Mouse (Mus musculus): Measurements from ENCODE around the gene Tpm4. TPM values are rescaled to one million over a fixed set of nuclear protein-coding genes. Genes with fewer than 3 reads are reported as not detected.

Tpm4 gene
- polyA plus RNA-seq, 1 experiment = 4.6 TPM

- Histone ChIP-seq H3K4me3 (ENCODE audit: control insufficient read depth, low read depth, low read length) (no peak overlapping the region), H3K27me3 (ENCODE audit: control insufficient read depth, insufficient read depth, low read length) (no peaks in the 10 kb centered on the region), H3K4me1 (ENCODE audit: control insufficient read depth, insufficient read depth, low read length) (no peaks in the 10 kb centered on the region), H3K27ac (ENCODE audit: control insufficient read depth, insufficient read depth, low read depth, low read length) (no peak overlapping the region), H3K36me3 (ENCODE audit: control insufficient read depth, insufficient read depth, low read length) (no peaks in the 10 kb centered on the region)
- TF ChIP-seq POLR2A (IDR thresholded peaks at IDR 0.05; ENCODE audit: control insufficient read depth, low read depth, low read length) = no peak
- no peak for TF ChIP-seq CTCF (IDR thresholded peaks at IDR 0.05; ENCODE audit: control insufficient read depth, insufficient read depth, insufficient replicate concordance, low read depth, low read length)
Measured at GRCm38 (mm10) chr8:72153382-72153781, 18.6 kb downstream of the Tpm4 start.

- Histone ChIP-seq H3K27ac (ENCODE audit: control insufficient read depth, insufficient read depth, low read depth, low read length) (no peak overlapping the region), H3K4me3 (ENCODE audit: control insufficient read depth, low read depth, low read length) (no peak overlapping the region), H3K4me1 (ENCODE audit: control insufficient read depth, insufficient read depth, low read length) (peaks cover 12% of the 10 kb centered on the region), H3K36me3 (ENCODE audit: control insufficient read depth, insufficient read depth, low read length) (no peaks in the 10 kb centered on the region), H3K27me3 (ENCODE audit: control insufficient read depth, insufficient read depth, low read length) (no peaks in the 10 kb centered on the region)
- TF ChIP-seq POLR2A (IDR thresholded peaks at IDR 0.05; ENCODE audit: control insufficient read depth, low read depth, low read length) = no peak
- no peak for TF ChIP-seq CTCF (IDR thresholded peaks at IDR 0.05; ENCODE audit: control insufficient read depth, insufficient read depth, insufficient replicate concordance, low read depth, low read length)
Measured at GRCm38 (mm10) chr8:72158096-72158495, 23.3 kb downstream of the Tpm4 start.

GRCm38 (mm10) chr8:72158726-72159125, 24.0 kb downstream of the Tpm4 start:
- no peaks in the 10 kb centered on the region for H3K27me3 ChIP-seq (ENCODE audit: control insufficient read depth, insufficient read depth, low read length)
- H3K4me1 ChIP-seq (ENCODE audit: control insufficient read depth, insufficient read depth, low read length) = peaks cover 12% of the 10 kb centered on the region
- H3K36me3 ChIP-seq (ENCODE audit: control insufficient read depth, insufficient read depth, low read length) = no peaks in the 10 kb centered on the region
- no peak overlapping the region for H3K4me3 ChIP-seq (ENCODE audit: control insufficient read depth, low read depth, low read length)
- no peak overlapping the region for H3K27ac ChIP-seq (ENCODE audit: control insufficient read depth, insufficient read depth, low read depth, low read length)
- no peak for TF ChIP-seq CTCF (IDR thresholded peaks at IDR 0.05; ENCODE audit: control insufficient read depth, insufficient read depth, insufficient replicate concordance, low read depth, low read length)
- TF ChIP-seq POLR2A (IDR thresholded peaks at IDR 0.05; ENCODE audit: control insufficient read depth, low read depth, low read length) = no peak

GRCm38 (mm10) chr8:72160007-72160406, 25.2 kb downstream of the Tpm4 start:
- Histone ChIP-seq H3K4me3 (ENCODE audit: control insufficient read depth, low read depth, low read length) (peak overlapping the region; percentile 100; the same call in 1 of the 2 replicates), H3K4me1 (ENCODE audit: control insufficient read depth, insufficient read depth, low read length) (peaks cover 12% of the 10 kb centered on the region), H3K27ac (ENCODE audit: control insufficient read depth, insufficient read depth, low read depth, low read length) (peak overlapping the region; percentile 82; the same call in 1 of the 2 replicates), H3K36me3 (ENCODE audit: control insufficient read depth, insufficient read depth, low read length) (no peaks in the 10 kb centered on the region), H3K27me3 (ENCODE audit: control insufficient read depth, insufficient read depth, low read length) (no peaks in the 10 kb centered on the region)
- TF ChIP-seq POLR2A (IDR thresholded peaks at IDR 0.05; ENCODE audit: control insufficient read depth, low read depth, low read length) (no peak), CTCF (IDR thresholded peaks at IDR 0.05; ENCODE audit: control insufficient read depth, insufficient read depth, insufficient replicate concordance, low read depth, low read length) (no peak)

- Histone ChIP-seq H3K4me1 (ENCODE audit: control insufficient read depth, insufficient read depth, low read length) (peaks cover 12% of the 10 kb centered on the region), H3K27ac (ENCODE audit: control insufficient read depth, insufficient read depth, low read depth, low read length) (peak within 1 kb of the TSS; percentile 99), H3K4me3 (ENCODE audit: control insufficient read depth, low read depth, low read length) (peak within 1 kb of the TSS; percentile 100), H3K27me3 (ENCODE audit: control insufficient read depth, insufficient read depth, low read length) (no peaks in the 10 kb centered on the region), H3K36me3 (ENCODE audit: control insufficient read depth, insufficient read depth, low read length) (no peaks in the 10 kb centered on the region)
- TF ChIP-seq POLR2A (IDR thresholded peaks at IDR 0.05; ENCODE audit: control insufficient read depth, low read depth, low read length) (peak; percentile 81), CTCF (IDR thresholded peaks at IDR 0.05; ENCODE audit: control insufficient read depth, insufficient read depth, insufficient replicate concordance, low read depth, low read length) (no peak)
Measured at GRCm38 (mm10) chr8:72160707-72161697, 26.2 kb downstream of the Tpm4 start, which contains the start of gene Rab8a. Rab8a (plus strand) TSS chr8:72161200.

- Histone ChIP-seq H3K27ac (ENCODE audit: control insufficient read depth, insufficient read depth, low read depth, low read length) (no peak overlapping the region), H3K4me1 (ENCODE audit: control insufficient read depth, insufficient read depth, low read length) (peaks cover 12% of the 10 kb centered on the region), H3K4me3 (ENCODE audit: control insufficient read depth, low read depth, low read length) (no peak overlapping the region; the same call in 1 of the 2 replicates), H3K36me3 (ENCODE audit: control insufficient read depth, insufficient read depth, low read length) (no peaks in the 10 kb centered on the region), H3K27me3 (ENCODE audit: control insufficient read depth, insufficient read depth, low read length) (no peaks in the 10 kb centered on the region)
- no peak for TF ChIP-seq CTCF (IDR thresholded peaks at IDR 0.05; ENCODE audit: control insufficient read depth, insufficient read depth, insufficient replicate concordance, low read depth, low read length)
Measured at GRCm38 (mm10) chr8:72162821-72163220, 28.0 kb downstream of the Tpm4 start.

GRCm38 (mm10) chr8:72169098-72169668, 34.4 kb downstream of the Tpm4 start:
- peaks cover 3% of the 10 kb centered on the region for H3K36me3 ChIP-seq (ENCODE audit: control insufficient read depth, insufficient read depth, low read length)
- H3K27ac ChIP-seq (ENCODE audit: control insufficient read depth, insufficient read depth, low read depth, low read length) = no peak overlapping the region
- no peaks in the 10 kb centered on the region for H3K4me1 ChIP-seq (ENCODE audit: control insufficient read depth, insufficient read depth, low read length)
- H3K4me3 ChIP-seq (ENCODE audit: control insufficient read depth, low read depth, low read length) = no peak overlapping the region
- no peaks in the 10 kb centered on the region for H3K27me3 ChIP-seq (ENCODE audit: control insufficient read depth, insufficient read depth, low read length)
- TF ChIP-seq CTCF (IDR thresholded peaks at IDR 0.05; ENCODE audit: control insufficient read depth, insufficient read depth, insufficient replicate concordance, low read depth, low read length) = no peak
- TF ChIP-seq POLR2A (IDR thresholded peaks at IDR 0.05; ENCODE audit: control insufficient read depth, low read depth, low read length) = no peak
